Mouse (Mus musculus) splenic B cell, adult 2 months (primary cell): Measurements from ENCODE around the gene Ogdh.
"Not testable (repeated sequence)": the region's sequence is repeated elsewhere in the genome, so short reads cannot be mapped to it uniquely, and the experiment has no call there.

Source experiments
- DNase-seq: peaks from one replicate; pipeline ENCODE4 v3.0.0-alpha.2; 2011; ENCODE audit warnings: low read depth, low spot score
- H3K27me3 ChIP-seq: 2 replicates; pipeline ENCODE4 v1.6.1; 2012; ENCODE audit warnings: mild to moderate bottlenecking, low read length, moderate library complexity, mixed read lengths; ENCODE audit not compliant: control insufficient read depth, poor library complexity, insufficient read depth, severe bottlenecking
- H3K36me3 ChIP-seq: 2 replicates; pipeline ENCODE4 v1.6.1; 2012; ENCODE audit warnings: mild to moderate bottlenecking, low read length, moderate library complexity, mixed read lengths; ENCODE audit not compliant: control insufficient read depth, poor library complexity, insufficient read depth, severe bottlenecking

Gene Ogdh

GRCm38 (mm10) chr11:6367156-6367555 is 75.7 kb downstream of the Ogdh start:
- Histone ChIP-seq H3K27me3 (no peaks in the 10 kb centered on the region), H3K36me3 (no peaks in the 10 kb centered on the region)
- no peak for DNase-seq

DNA sequence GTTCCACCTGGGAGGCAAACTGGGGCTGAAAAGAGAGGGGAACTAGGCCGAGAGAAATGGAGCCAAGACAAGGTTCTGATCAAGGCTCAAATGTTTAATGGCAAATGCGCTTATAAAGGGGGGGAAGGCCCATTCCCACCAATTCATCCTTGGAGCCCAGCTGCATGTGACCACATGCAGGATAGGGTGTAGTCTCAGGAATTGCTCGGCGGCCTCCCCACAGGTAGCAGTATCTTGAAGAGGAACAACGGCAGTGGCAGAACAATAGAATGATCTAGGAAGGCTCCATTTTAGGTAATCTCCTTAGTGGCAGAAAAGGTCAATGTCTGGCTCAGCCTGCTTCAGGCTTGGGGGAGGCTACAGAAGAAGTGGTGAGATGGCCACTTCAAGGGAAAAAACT is 76.6 kb downstream of the Ogdh start:
- H3K36me3 ChIP-seq, H3K27me3 ChIP-seq, DNase-seq: not testable (repeated sequence)

- no peak for DNase-seq
- H3K27me3 ChIP-seq: no peaks in the 10 kb centered on the region
- no peaks in the 10 kb centered on the region for H3K36me3 ChIP-seq
These were observed 80.1 kb downstream of the Ogdh start for GRCm38 (mm10) chr11:6371376-6372155.

DNA sequence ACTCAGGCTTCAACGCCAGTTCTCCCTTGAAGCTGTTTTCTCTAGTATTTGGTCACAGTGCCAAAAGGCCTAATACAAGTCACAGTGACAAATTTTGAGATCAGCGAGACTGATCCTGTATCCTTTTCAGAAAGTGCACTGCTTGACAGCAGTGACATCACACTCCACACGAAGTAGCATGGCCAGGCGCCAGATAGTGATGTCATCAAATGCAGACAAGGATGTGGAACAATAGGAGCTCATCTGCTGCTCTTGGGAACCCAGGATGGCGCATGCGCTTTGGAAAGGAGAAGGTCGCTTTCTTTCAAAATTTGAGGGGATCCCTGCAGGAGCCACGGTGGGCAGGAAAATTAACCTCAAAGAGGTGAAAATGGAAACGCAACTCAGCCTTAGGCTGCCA is 81.4 kb downstream of the Ogdh start:
- no peaks in the 10 kb centered on the region for H3K27me3 ChIP-seq
- no peak for DNase-seq
- no peaks in the 10 kb centered on the region for H3K36me3 ChIP-seq

- no peak for DNase-seq
- no peaks in the 10 kb centered on the region for H3K36me3 ChIP-seq
- H3K27me3 ChIP-seq: no peaks in the 10 kb centered on the region
These were observed 89.5 kb downstream of the Ogdh start for GRCm38 (mm10) chr11:6380916-6381315.

- Histone ChIP-seq H3K36me3 (no peaks in the 10 kb centered on the region), H3K27me3 (no peaks in the 10 kb centered on the region)
- no peak for DNase-seq
These were observed 96.8 kb downstream of the Ogdh start for GRCm38 (mm10) chr11:6388126-6388725.

DNA sequence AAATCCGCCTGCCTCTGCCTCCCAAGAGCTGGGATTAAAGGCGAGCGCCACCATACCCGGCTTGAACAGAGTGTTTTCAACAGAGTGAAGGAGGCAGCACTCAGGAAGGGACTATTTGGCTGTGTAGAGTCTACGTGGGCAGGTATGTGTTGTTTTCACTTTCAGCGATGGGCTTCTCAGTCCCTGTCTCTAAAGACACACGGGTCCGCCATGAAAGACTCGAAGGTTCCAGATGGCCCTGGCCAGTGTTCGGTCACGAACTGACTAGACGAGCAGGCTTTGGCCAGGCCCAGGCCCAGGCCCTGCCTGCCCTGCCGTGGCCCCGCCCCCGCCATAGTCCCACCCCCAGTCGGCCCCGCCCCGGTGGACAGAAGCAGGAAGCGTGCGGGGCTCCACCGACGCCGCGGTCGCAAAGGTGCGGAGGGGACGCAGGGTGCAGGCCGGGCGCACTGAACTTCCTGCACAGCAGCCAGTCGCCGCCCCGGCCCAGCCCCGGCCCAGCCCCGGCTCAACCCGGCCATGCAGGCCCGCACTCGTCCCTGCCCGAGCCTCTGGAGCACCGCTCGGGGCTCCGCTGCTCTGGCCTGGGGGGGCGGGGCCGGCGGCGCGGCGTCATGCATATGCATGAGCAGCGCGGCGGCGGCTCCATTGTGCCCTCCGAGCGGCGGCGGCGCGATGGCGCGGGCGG is 97.4 kb downstream of the Ogdh start, which contains the start of gene Zmiz2:
Gene Zmiz2, plus strand, starts transcription at position 349 of the 688 bp plus-strand sequence.
- peak; percentile 93 for DNase-seq
- Histone ChIP-seq H3K36me3 (no peaks in the 10 kb centered on the region), H3K27me3 (no peaks in the 10 kb centered on the region)

DNA sequence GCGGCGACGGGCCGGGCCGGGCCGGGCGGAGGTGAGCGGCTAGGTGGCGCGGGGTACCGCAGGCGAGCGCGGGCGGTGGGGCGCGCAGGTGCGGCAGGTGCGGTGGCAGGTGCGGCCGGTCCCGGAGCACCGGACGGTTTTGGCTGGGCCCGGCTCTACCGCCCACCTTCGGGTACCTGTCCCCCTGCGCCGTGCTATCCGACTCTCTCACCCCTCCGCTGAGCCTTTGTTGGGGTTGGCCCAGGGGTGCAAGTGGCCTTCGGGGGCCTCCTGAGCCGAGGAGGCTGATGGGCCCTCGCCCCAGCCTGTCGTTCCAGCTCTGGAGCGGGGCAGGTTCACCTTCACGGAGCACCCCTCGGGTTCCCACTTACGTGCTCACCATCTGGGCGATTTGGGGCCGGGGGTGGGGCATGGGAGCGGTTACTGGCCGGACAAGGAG is 98.1 kb downstream of the Ogdh start:
- Histone ChIP-seq H3K36me3 (peaks cover 4% of the 10 kb centered on the region), H3K27me3 (no peaks in the 10 kb centered on the region)
- peak; percentile 40 for DNase-seq

- no peak for DNase-seq
These were observed 99.1 kb downstream of the Ogdh start for GRCm38 (mm10) chr11:6390376-6391053.

GRCm38 (mm10) chr11:6391516-6392276 is 100.3 kb downstream of the Ogdh start:
- DNase-seq: peak; percentile 89
- peaks cover 8% of the 10 kb centered on the region for H3K36me3 ChIP-seq
- no peaks in the 10 kb centered on the region for H3K27me3 ChIP-seq

More at GRCm38 (mm10) chr11:6390376-6391053, 99.1 kb downstream of the Ogdh start:
- Histone ChIP-seq H3K36me3 (peaks cover 4% of the 10 kb centered on the region), H3K27me3 (no peaks in the 10 kb centered on the region)

DNA sequence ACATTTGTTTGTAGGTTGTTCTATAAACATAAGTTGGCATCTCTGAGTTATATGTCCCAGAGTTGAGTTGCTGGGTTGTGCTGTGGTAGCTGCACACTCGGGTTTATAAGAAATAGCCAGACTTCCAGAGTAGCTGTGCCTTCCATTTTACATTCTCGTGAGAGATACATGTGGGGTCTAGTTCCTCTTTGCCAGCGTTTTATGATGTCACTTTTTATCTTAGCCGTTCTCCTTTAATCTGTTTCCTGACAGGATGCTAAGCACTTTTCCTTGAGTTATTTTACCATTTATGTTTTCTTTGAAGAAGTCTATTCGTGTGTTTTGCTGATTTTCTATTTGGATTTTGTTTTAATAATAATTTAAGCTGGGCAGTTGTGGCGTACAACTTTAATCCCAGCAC is 101.4 kb downstream of the Ogdh start:
- H3K36me3 ChIP-seq: peaks cover 10% of the 10 kb centered on the region
- H3K27me3 ChIP-seq: no peaks in the 10 kb centered on the region
- peak; percentile 28 for DNase-seq

GRCm38 (mm10) chr11:6393866-6394265 is 102.4 kb downstream of the Ogdh start:
- H3K27me3 ChIP-seq: no peaks in the 10 kb centered on the region
- no peak for DNase-seq
- H3K36me3 ChIP-seq: peaks cover 10% of the 10 kb centered on the region

DNA sequence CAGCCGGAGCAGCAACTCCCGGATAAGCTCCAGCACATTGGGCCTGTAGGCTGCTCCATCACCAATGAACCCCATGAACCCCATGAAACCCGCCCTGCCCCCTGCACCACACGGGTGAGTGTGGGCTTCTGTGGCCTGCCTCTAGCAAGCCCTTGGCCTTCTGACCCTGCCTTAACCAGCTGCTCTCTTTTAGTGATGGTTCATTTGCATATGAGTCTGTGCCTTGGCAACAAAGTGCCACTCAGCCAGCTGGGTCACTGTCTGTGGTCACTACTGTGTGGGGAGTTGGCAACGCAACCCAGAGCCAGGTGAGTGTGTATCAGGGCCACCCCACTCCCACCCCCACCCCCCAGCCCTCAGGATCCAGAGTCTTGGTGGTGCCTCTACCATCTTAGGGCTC is 104.1 kb downstream of the Ogdh start:
- no peak for DNase-seq
- H3K27me3 ChIP-seq: no peaks in the 10 kb centered on the region
- H3K36me3 ChIP-seq: peaks cover 14% of the 10 kb centered on the region

- no peak for DNase-seq
- Histone ChIP-seq H3K36me3 (peaks cover 22% of the 10 kb centered on the region), H3K27me3 (no peaks in the 10 kb centered on the region)
These were observed 106.7 kb downstream of the Ogdh start for GRCm38 (mm10) chr11:6398141-6398540.
